Mouse (Mus musculus) liver, adult 2 months (tissue): Measurements from ENCODE around the gene Cxcr2. TPM values are rescaled to one million over a fixed set of nuclear protein-coding genes. Genes with fewer than 3 reads are reported as not detected.
A peak's percentile ranks its signal among the peaks of the same experiment; 100 is the strongest.

Source experiments
- DNase-seq: peaks from one replicate; pipeline ENCODE4 v3.0.0-alpha.2; 2011; ENCODE audit warnings: low read depth, low spot score; ENCODE audit errors: extremely low read depth
- H3K27ac ChIP-seq: fragments of 200-500 bp; replicated peaks from 2 replicates; pipeline ENCODE4 v1.5.1; 2012; ENCODE audit warnings: low read depth, mild to moderate bottlenecking, control low read depth, inconsistent platforms, low read length; ENCODE audit not compliant: insufficient read depth
- H3K27me3 ChIP-seq: fragments of 200-500 bp; 2 replicates; pipeline ENCODE4 v1.6.1; 2012; ENCODE audit warnings: mild to moderate bottlenecking, moderate library complexity, low read length, inconsistent platforms; ENCODE audit not compliant: control insufficient read depth, insufficient read depth
- H3K36me3 ChIP-seq: fragments of 200-500 bp; 2 replicates; pipeline ENCODE4 v1.6.1; 2012; ENCODE audit warnings: low read length, inconsistent platforms; ENCODE audit not compliant: control insufficient read depth, insufficient read depth
- H3K4me1 ChIP-seq: fragments of 200-500 bp; 2 replicates; pipeline ENCODE4 v1.6.1; 2011; ENCODE audit warnings: low read length; ENCODE audit not compliant: control insufficient read depth, insufficient read depth
- H3K4me3 ChIP-seq: fragments of 200-500 bp; 2 replicates; pipeline ENCODE4 v1.5.1; 2011; ENCODE audit warnings: low read depth, mild to moderate bottlenecking, control low read depth, low read length, moderate library complexity; ENCODE audit not compliant: insufficient read depth
- H3K79me2 ChIP-seq: fragments of 200-500 bp; 2 replicates; pipeline ENCODE4 v1.6.1; 2012; ENCODE audit warnings: inconsistent platforms, mild to moderate bottlenecking, low read length, moderate library complexity; ENCODE audit not compliant: control insufficient read depth, insufficient read depth
- H3K9ac ChIP-seq: fragments of 200-500 bp; 2 replicates; pipeline ENCODE4 v1.6.1; 2012; ENCODE audit warnings: low read depth, mild to moderate bottlenecking, control low read depth, inconsistent platforms, low read length
- CTCF ChIP-seq: fragments of 200-500 bp; IDR thresholded peaks from 2 replicates; pipeline ENCODE4 v1.5.1; 2011; ENCODE audit warnings: low read depth, low read length, control low read depth
- POLR2A ChIP-seq: fragments of 200-500 bp; IDR thresholded peaks from 2 replicates; pipeline ENCODE4 v1.6.1; 2011; ENCODE audit warnings: low read length, control low read depth; ENCODE audit not compliant: insufficient read depth; ENCODE audit errors: extremely low read depth
- WGBS: fragments of 180-500 bp; shearing (Covaris S2); methylation state at CpG from one replicate; pipeline ENCODE4 v1.1.7; 2018; 5-methylcytosine and 5-hydroxymethylcytosine counted together
- polyA plus RNA-seq: library from polyadenylated mRNA; depleted of rRNA; stranded (reverse); fragments of >200 nt; gene quantifications from 2 replicates; pipeline ENCODE4 v1.2.3, GENCODE M21; 2012; rRNA removed
- total RNA-seq: library from RNA; depleted of rRNA; stranded (reverse); fragments of >200 nt; gene quantifications from 2 replicates; pipeline ENCODE4 v1.2.3, GENCODE M21; 2014; rRNA removed

Gene Cxcr2
- total RNA-seq (0.07 TPM in 1 of 2 replicates, not detected in the other), polyA plus RNA-seq (0.13 and 0.15 TPM in 2 replicates)

GRCm38 (mm10) chr1:74153461-74154184, at the start of gene Cxcr2:
Gene Cxcr2 (plus strand): TSS chr1:74153989.
- Histone ChIP-seq H3K4me1 (no peaks in the 10 kb centered on the region), H3K4me3 (no peak within 1 kb of the TSS), H3K79me2 (no peaks in the 10 kb centered on the region), H3K27ac (no peak within 1 kb of the TSS), H3K36me3 (no peaks in the 10 kb centered on the region), H3K9ac (no peak within 1 kb of the TSS), H3K27me3 (no peaks in the 10 kb centered on the region)
- TF ChIP-seq POLR2A (no peak), CTCF (no peak)
- WGBS: 74% methylated on average over 8 of the region's 8 CpGs
- no peak for DNase-seq

GRCm38 (mm10) chr1:74105660-74106059, 48.1 kb upstream of the Cxcr2 start:
- Histone ChIP-seq H3K27ac (no peak overlapping the region), H3K27me3 (no peaks in the 10 kb centered on the region), H3K9ac (no peak overlapping the region), H3K4me1 (peaks cover 15% of the 10 kb centered on the region), H3K4me3 (no peak overlapping the region), H3K36me3 (no peaks in the 10 kb centered on the region), H3K79me2 (no peaks in the 10 kb centered on the region)
- 41% methylated on average over 4 of the region's 4 CpGs for WGBS
- TF ChIP-seq POLR2A (no peak), CTCF (no peak)
- DNase-seq: peak; percentile 90

- no peak overlapping the region for H3K27ac ChIP-seq
- H3K79me2 ChIP-seq: no peaks in the 10 kb centered on the region
- WGBS: 84% methylated on average over 6 of the region's 6 CpGs
- no peak overlapping the region for H3K9ac ChIP-seq
- H3K36me3 ChIP-seq: no peaks in the 10 kb centered on the region
- no peaks in the 10 kb centered on the region for H3K27me3 ChIP-seq
- no peak for TF ChIP-seq CTCF
- no peak for TF ChIP-seq POLR2A
- DNase-seq: no peak
- no peak overlapping the region for H3K4me3 ChIP-seq
- peaks cover 15% of the 10 kb centered on the region for H3K4me1 ChIP-seq
Observed at GRCm38 (mm10) chr1:74106214-74106613, 47.6 kb upstream of the Cxcr2 start.

GRCm38 (mm10) chr1:74107931-74108618, 45.7 kb upstream of the Cxcr2 start:
- peak; percentile 43 for DNase-seq
- WGBS: 38% methylated on average over 5 of the region's 5 CpGs
- Histone ChIP-seq H3K36me3 (no peaks in the 10 kb centered on the region), H3K27me3 (no peaks in the 10 kb centered on the region), H3K27ac (no peak overlapping the region), H3K9ac (no peak overlapping the region), H3K4me1 (peaks cover 16% of the 10 kb centered on the region), H3K4me3 (no peak overlapping the region), H3K79me2 (no peaks in the 10 kb centered on the region)
- TF ChIP-seq CTCF (no peak), POLR2A (no peak)

GRCm38 (mm10) chr1:74109670-74110069, 44.1 kb upstream of the Cxcr2 start:
- Histone ChIP-seq H3K4me1 (peaks cover 21% of the 10 kb centered on the region), H3K4me3 (no peak overlapping the region), H3K27ac (peak overlapping the region; percentile 65), H3K27me3 (no peaks in the 10 kb centered on the region), H3K79me2 (no peaks in the 10 kb centered on the region), H3K9ac (no peak overlapping the region), H3K36me3 (no peaks in the 10 kb centered on the region)
- TF ChIP-seq POLR2A: no peak
- no peak for TF ChIP-seq CTCF
- DNase-seq: peak; percentile 92
- WGBS: 19% methylated on average over 2 of the region's 2 CpGs
